Mouse (Mus musculus) liver, embryonic 14.5 days (tissue): ENCODE data around the gene Mcrs1.

Experiments
- CTCF ChIP-seq: IDR thresholded peaks from 2 replicates; pipeline ENCODE4 v1.5.1; 2016; ENCODE audit warnings: antibody characterized with exemption, low read depth, control low read depth
- EP300 ChIP-seq: IDR thresholded peaks from 2 replicates; pipeline ENCODE4 v1.6.1; 2016; ENCODE audit warnings: antibody characterized with exemption, low read depth

DNA sequence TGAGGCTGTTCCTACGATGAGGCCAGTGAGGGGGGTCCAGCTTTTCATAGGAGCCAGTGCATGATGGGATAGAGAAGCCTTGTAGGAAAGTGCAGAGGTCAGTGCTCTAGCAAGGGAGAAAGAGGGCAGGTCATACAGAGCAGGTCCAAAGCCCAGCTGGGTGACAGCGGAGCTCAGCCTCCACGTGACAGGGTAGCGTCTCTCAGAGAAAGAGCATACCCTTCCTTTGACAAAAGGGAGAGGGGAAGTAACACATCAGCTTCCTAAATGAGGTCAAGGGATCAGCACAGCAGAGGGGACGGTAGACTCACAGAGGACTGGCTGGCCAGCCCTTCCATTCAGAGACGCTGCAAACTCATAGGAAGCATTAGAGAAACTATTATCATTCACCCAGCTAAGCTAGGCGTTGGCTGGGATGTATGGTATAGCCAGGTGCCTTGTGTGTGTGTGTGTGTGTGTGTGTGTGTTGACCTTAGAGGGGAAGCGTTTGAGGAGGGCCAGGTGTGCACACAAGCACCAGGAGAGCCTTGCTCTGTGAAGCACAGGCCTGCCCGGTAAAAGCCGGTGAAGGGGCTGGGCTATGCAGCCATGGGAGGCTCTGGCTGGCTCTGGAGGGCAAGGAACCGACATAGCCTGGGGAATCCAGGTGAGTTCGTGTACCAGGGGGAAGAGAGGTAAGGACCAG lies 17.3 kb downstream of the Mcrs1 start:
- no peak for TF ChIP-seq CTCF
- TF ChIP-seq EP300 = no peak
